Mouse (Mus musculus) CH12.LX (cell line): ENCODE measurements around the gene Trpc5. TPM values are rescaled to one million over a fixed set of nuclear protein-coding genes. Genes with fewer than 3 reads are reported as not detected.

Experiments used
- DNase-seq: peaks from one replicate; pipeline ENCODE4 v3.0.0-alpha.2; 2013; ENCODE audit errors: extremely low read depth
- H3K27ac ChIP-seq: 2 replicates; pipeline ENCODE4 v1.5.1; 2012; ENCODE audit warnings: low read depth, mild to moderate bottlenecking, control low read depth, moderate library complexity; ENCODE audit not compliant: insufficient read depth
- H3K27me3 ChIP-seq: replicated peaks from 2 replicates; pipeline ENCODE3; 2012; ENCODE audit warnings: inconsistent platforms
- H3K36me3 ChIP-seq, 2 experiments: replicated peaks in 1 of 2; 2 replicates each; pipeline versions ENCODE3 to v1.6.1; 2012; ENCODE audit warnings: inconsistent platforms in 1 of 2, low read length in 1 of 2, mild to moderate bottlenecking in 1 of 2, mixed read lengths in 1 of 2, moderate library complexity in 1 of 2; ENCODE audit not compliant: control insufficient read depth in 1 of 2, insufficient read depth in 1 of 2
- H3K4me1 ChIP-seq, 2 experiments: 2 replicates each; pipeline ENCODE4 v1.6.1; 2012; ENCODE audit warnings: inconsistent platforms in 1 of 2, moderate library complexity in 1 of 2; ENCODE audit not compliant: insufficient read depth in 2 of 2, control insufficient read depth in 1 of 2
- H3K4me2 ChIP-seq: 2 replicates; pipeline ENCODE4 v1.6.1; 2012; ENCODE audit warnings: low read depth, mild to moderate bottlenecking, control low read depth; ENCODE audit not compliant: poor library complexity, insufficient read depth, severe bottlenecking
- H3K4me3 ChIP-seq, 3 experiments: fragments of 150-350 bp in 1 of 3; sonication (generic) in 1 of 3; replicated peaks in 1 of 3; 2 replicates each; pipeline versions ENCODE3 to v1.5.1; 2011 to 2012; ENCODE audit warnings: low read depth in 2 of 3, low read length in 2 of 3, mild to moderate bottlenecking in 2 of 3, moderate library complexity in 2 of 3, control low read depth in 1 of 3, improper control_type of control experiment in 1 of 3, inconsistent platforms in 1 of 3, mixed read lengths in 1 of 3; ENCODE audit not compliant: poor library complexity in 1 of 3
- H3K79me2 ChIP-seq: replicated peaks from 2 replicates; pipeline ENCODE4 v1.6.1; 2012; ENCODE audit warnings: mild to moderate bottlenecking, moderate library complexity; ENCODE audit not compliant: control insufficient read depth, poor library complexity, insufficient read depth, severe bottlenecking; ENCODE audit errors: extremely low read depth
- H3K9ac ChIP-seq: 2 replicates; pipeline ENCODE4 v1.6.1; 2012; ENCODE audit warnings: low read depth, mild to moderate bottlenecking, control low read depth, moderate library complexity; ENCODE audit not compliant: insufficient read depth
- H3K9me3 ChIP-seq: replicated peaks from 2 replicates; pipeline ENCODE3; 2012; ENCODE audit warnings: low read length, inconsistent platforms, mixed read lengths
- CHD2 ChIP-seq: IDR thresholded peaks from 2 replicates; pipeline ENCODE4 v1.6.1; 2011; ENCODE audit warnings: low read length, improper control_type of control experiment
- E2F4 ChIP-seq: IDR thresholded peaks from 2 replicates; pipeline ENCODE4 v1.6.1; 2011; ENCODE audit warnings: low read depth, low read length, improper control_type of control experiment; ENCODE audit not compliant: insufficient replicate concordance
- ELF1 ChIP-seq: IDR thresholded peaks from 2 replicates; pipeline ENCODE4 v1.6.1; 2014; ENCODE audit warnings: low read depth, mild to moderate bottlenecking, inconsistent platforms, low read length, improper control_type of control experiment
- EP300 ChIP-seq: IDR thresholded peaks from 2 replicates; pipeline ENCODE4 v1.6.1; 2011; ENCODE audit warnings: low read length, improper control_type of control experiment
- ETS1 ChIP-seq: conservative IDR thresholded peaks from 2 replicates; pipeline ENCODE4 v1.6.1; 2012; ENCODE audit warnings: low read depth, mild to moderate bottlenecking, inconsistent platforms, low read length, improper control_type of control experiment, moderate library complexity
- GABPA ChIP-seq: IDR thresholded peaks from 2 replicates; pipeline ENCODE4 v1.6.1; 2012; ENCODE audit warnings: low read depth, low read length, improper control_type of control experiment, inconsistent platforms; ENCODE audit not compliant: insufficient replicate concordance
- IRF4 ChIP-seq: IDR thresholded peaks from 2 replicates; pipeline ENCODE4 v1.6.1; 2014; ENCODE audit warnings: low read depth, mild to moderate bottlenecking, inconsistent platforms, low read length, improper control_type of control experiment
- JUN ChIP-seq: IDR thresholded peaks from 2 replicates; pipeline ENCODE4 v1.6.1; 2011; ENCODE audit warnings: low read depth, mild to moderate bottlenecking, low read length, improper control_type of control experiment, moderate library complexity; ENCODE audit not compliant: insufficient read depth
- JUND ChIP-seq: conservative IDR thresholded peaks from 2 replicates; pipeline ENCODE4 v1.6.1; 2011; ENCODE audit warnings: low read depth, low read length, improper control_type of control experiment
- MAX ChIP-seq: IDR thresholded peaks from 2 replicates; pipeline ENCODE4 v1.6.1; 2011; ENCODE audit warnings: low read length, improper control_type of control experiment
- MEF2A ChIP-seq: IDR thresholded peaks from 2 replicates; pipeline ENCODE4 v1.6.1; 2014; ENCODE audit warnings: low read depth, mild to moderate bottlenecking, inconsistent platforms, low read length, improper control_type of control experiment, borderline replicate concordance
- MXI1 ChIP-seq: IDR thresholded peaks from 2 replicates; pipeline ENCODE4 v1.6.1; 2011; ENCODE audit warnings: mild to moderate bottlenecking, low read depth, low read length, improper control_type of control experiment
- NELFE ChIP-seq: IDR thresholded peaks from 2 replicates; pipeline ENCODE4 v1.6.1; 2011; ENCODE audit warnings: low read depth, low read length, improper control_type of control experiment
- POLR2A ChIP-seq: IDR thresholded peaks from 2 replicates; pipeline ENCODE4 v1.6.1; 2011; ENCODE audit warnings: low read depth, mild to moderate bottlenecking, improper control_type of control experiment, low read length
- POLR2AphosphoS2 ChIP-seq: IDR thresholded peaks from 2 replicates; pipeline ENCODE4 v1.6.1; 2011; ENCODE audit warnings: low read depth, low read length, improper control_type of control experiment
- TCF12 ChIP-seq: IDR thresholded peaks from 2 replicates; pipeline ENCODE4 v1.6.1; 2014; ENCODE audit warnings: low read depth, mild to moderate bottlenecking, inconsistent platforms, low read length, improper control_type of control experiment
- USF1 ChIP-seq: IDR thresholded peaks from 2 replicates; pipeline ENCODE4 v1.6.1; 2014; ENCODE audit warnings: low read depth, mild to moderate bottlenecking, inconsistent platforms, low read length, improper control_type of control experiment
- USF2 ChIP-seq: conservative IDR thresholded peaks from 2 replicates; pipeline ENCODE4 v1.6.1; 2011; ENCODE audit warnings: low read depth, low read length, improper control_type of control experiment
- ZC3H11A ChIP-seq: IDR thresholded peaks from 2 replicates; pipeline ENCODE4 v1.6.1; 2012; ENCODE audit warnings: low read depth, mild to moderate bottlenecking, inconsistent platforms, low read length, improper control_type of control experiment
- dilution Hi-C: fragments of 300-500 bp; cut with MboI; formaldehyde crosslinking; loops from 2 replicates; pipeline ENCODE4 v1.14.3; 2020; ENCODE audit warnings: low sequenced_read_pairs; ENCODE audit not compliant: extremely low pct_unique_long_range_greater_than_20kb, extremely low pct_ligation_motif_present
- in situ Hi-C: fragments of 300-500 bp; cut with MboI; formaldehyde crosslinking; loops from 3 replicates; pipeline ENCODE4 v1.14.3; 2019; ENCODE audit warnings: low sequenced_read_pairs, low pct_ligation_motif_present, low pct_unique_long_range_greater_than_20kb, mixed read lengths
- polyA plus RNA-seq: library from polyadenylated mRNA; unstranded; fragments of >175 nt; gene quantifications from 2 replicates; pipeline ENCODE4 v1.2.1, GENCODE M21; 2012; ENCODE audit warnings: low read depth; ENCODE audit not compliant: insufficient read length
- total RNA-seq, 2 experiments: library from RNA; depleted of rRNA; stranded (reverse); fragments of 300-350 nt in 1 of 2; fragments of >200 nt in 1 of 2; gene quantifications; 2 replicates each; pipeline ENCODE4 v1.2.3; 2012 to 2014

Gene Trpc5
- total and polyA plus RNA-seq, 3 experiments = not detected

DNA sequence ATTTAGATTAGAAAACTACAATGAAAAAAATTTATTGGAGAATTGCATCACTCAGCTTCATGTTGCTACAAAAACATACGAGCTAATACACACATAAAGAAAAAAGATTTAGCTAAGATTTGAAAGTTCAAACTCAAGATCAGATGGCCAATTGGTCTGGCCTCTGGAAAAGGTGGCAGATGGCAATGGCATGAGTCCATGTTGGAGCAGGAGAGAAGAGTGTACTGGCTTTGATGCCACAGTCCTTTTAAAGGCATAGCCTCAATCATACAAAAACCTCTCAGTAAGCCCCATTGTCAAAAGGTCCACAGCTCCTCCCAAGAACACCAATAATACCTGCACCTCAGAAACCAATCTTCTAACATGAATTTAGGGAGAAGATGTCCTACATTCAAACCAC is 196.6 kb downstream of the Trpc5 start:
- no peak overlapping the region for H3K27ac ChIP-seq
- H3K36me3 ChIP-seq = no peaks in the 10 kb centered on the region
- DNase-seq = no peak
- TF ChIP-seq TCF12 = no peak
- TF ChIP-seq E2F4 = no peak
- TF ChIP-seq CHD2 = no peak
- TF ChIP-seq EP300 = no peak
- TF ChIP-seq USF2 = no peak
- TF ChIP-seq JUND = no peak
- TF ChIP-seq POLR2AphosphoS2 = no peak
- no peak for TF ChIP-seq NELFE
- no peak for TF ChIP-seq GABPA
- no peak for TF ChIP-seq MAX
- TF ChIP-seq JUN = no peak
- TF ChIP-seq IRF4 = no peak
- no peak for TF ChIP-seq ETS1
- TF ChIP-seq POLR2A = no peak
- no peak for TF ChIP-seq MXI1
- TF ChIP-seq ZC3H11A = no peak
- TF ChIP-seq MEF2A = no peak
- TF ChIP-seq USF1 = no peak
- TF ChIP-seq ELF1 = no peak
- H3K4me3 ChIP-seq = no peak overlapping the region
- no peaks in the 10 kb centered on the region for H3K9me3 ChIP-seq
- no peaks in the 10 kb centered on the region for H3K27me3 ChIP-seq
- in situ Hi-C loops = loop anchor here (25.0 kb wide), 1 partner anchor 104 kb away; no protein-coding TSS in a partner anchor
- no peaks in the 10 kb centered on the region for H3K79me2 ChIP-seq
- dilution Hi-C loops = no loop called here
- H3K4me2 ChIP-seq = no peak overlapping the region
- H3K9ac ChIP-seq = no peak overlapping the region
- no peaks in the 10 kb centered on the region for H3K4me1 ChIP-seq

- Histone ChIP-seq H3K36me3 (no peaks in the 10 kb centered on the region), H3K79me2 (no peaks in the 10 kb centered on the region), H3K4me2 (no peak overlapping the region), H3K27ac (no peak overlapping the region), H3K9ac (no peak overlapping the region), H3K4me1 (no peaks in the 10 kb centered on the region), H3K9me3 (no peaks in the 10 kb centered on the region), H3K4me3 (no peak overlapping the region), H3K27me3 (no peaks in the 10 kb centered on the region)
- in situ Hi-C loops = no loop called here
- TF ChIP-seq E2F4 = no peak
- dilution Hi-C loops = no loop called here
- no peak for DNase-seq
These were observed 223.6 kb downstream of the Trpc5 start for GRCm38 (mm10) chrX:144464416-144464815.
